Mouse (Mus musculus) 3T3-L1 (cell line): ENCODE data around the gene Suv39h1.
A peak's percentile ranks its signal among the peaks of the same experiment; 100 is the strongest.
"Not testable (repeated sequence)": the region's sequence is repeated elsewhere in the genome, so short reads cannot be mapped to it uniquely, and the experiment has no call there.

Source experiments
- DNase-seq: peaks from one replicate; pipeline ENCODE4 v3.0.0-alpha.2; 2015; ENCODE audit warnings: low read depth, low spot score

Gene Suv39h1

GRCm38 (mm10) chrX:8074430-8075014 is at the start of gene Suv39h1:
Gene Suv39h1 (minus strand): TSS chrX:8074760.
- DNase-seq, result peak; percentile 97

- no peak for DNase-seq
Measured at GRCm38 (mm10) chrX:8123821-8124470, 49.4 kb upstream of the Suv39h1 start.

- DNase-seq, result no peak
Measured at GRCm38 (mm10) chrX:8117264-8117663, 42.7 kb upstream of the Suv39h1 start.

- peak; percentile 47 for DNase-seq
Measured at GRCm38 (mm10) chrX:8115275-8115674, 40.7 kb upstream of the Suv39h1 start.

- no peak for DNase-seq
Measured at GRCm38 (mm10) chrX:8105019-8105418, 30.5 kb upstream of the Suv39h1 start.

GRCm38 (mm10) chrX:8102213-8102668 is 27.7 kb upstream of the Suv39h1 start:
- DNase-seq, result peak; percentile 31

- DNase-seq, result no peak
Measured at GRCm38 (mm10) chrX:8101017-8101416, 26.5 kb upstream of the Suv39h1 start.

- no peak for DNase-seq
Measured at GRCm38 (mm10) chrX:8099435-8099834, 24.9 kb upstream of the Suv39h1 start.

GRCm38 (mm10) chrX:8096787-8097242 is 22.3 kb upstream of the Suv39h1 start:
- DNase-seq, result peak; percentile 98

GRCm38 (mm10) chrX:8096068-8096786 is 21.7 kb upstream of the Suv39h1 start:
- DNase-seq, result not testable (repeated sequence)

GRCm38 (mm10) chrX:8095546-8095945 is 21.0 kb upstream of the Suv39h1 start:
- DNase-seq, result no peak

GRCm38 (mm10) chrX:8090954-8091347 is 16.4 kb upstream of the Suv39h1 start:
- DNase-seq, result not testable (repeated sequence)

GRCm38 (mm10) chrX:8090346-8090953 is 15.9 kb upstream of the Suv39h1 start, which contains the start of gene Was:
Gene Was (minus strand): TSS chrX:8090498.
- no peak for DNase-seq

GRCm38 (mm10) chrX:8089746-8090145 is 15.2 kb upstream of the Suv39h1 start:
- no peak for DNase-seq

GRCm38 (mm10) chrX:8085611-8086010 is 11.1 kb upstream of the Suv39h1 start:
- no peak for DNase-seq

- peak; percentile 64 for DNase-seq
Measured at GRCm38 (mm10) chrX:8084771-8085259, 10.3 kb upstream of the Suv39h1 start.

- DNase-seq, result no peak
Measured at GRCm38 (mm10) chrX:8075104-8075503, 544 bp upstream of the Suv39h1 start.

- DNase-seq, result peak; percentile 59
Measured at GRCm38 (mm10) chrX:8073881-8074429, 605 bp downstream of the Suv39h1 start.

- no peak for DNase-seq
Measured at GRCm38 (mm10) chrX:8069166-8069565, 5.4 kb downstream of the Suv39h1 start.

- not testable (repeated sequence) for DNase-seq
Measured at GRCm38 (mm10) chrX:8051044-8051781, 23.3 kb downstream of the Suv39h1 start.

- DNase-seq, result peak; percentile 23
Measured at GRCm38 (mm10) chrX:8033009-8033408, 41.6 kb downstream of the Suv39h1 start.
